Mouse (Mus musculus): ENCODE data around the gene Met. TPM values are rescaled to one million over a fixed set of nuclear protein-coding genes. Genes with fewer than 3 reads are reported as not detected.

The Met gene
- polyA plus RNA-seq, 1 experiment from 2014 or later: 0.95 TPM

DNA sequence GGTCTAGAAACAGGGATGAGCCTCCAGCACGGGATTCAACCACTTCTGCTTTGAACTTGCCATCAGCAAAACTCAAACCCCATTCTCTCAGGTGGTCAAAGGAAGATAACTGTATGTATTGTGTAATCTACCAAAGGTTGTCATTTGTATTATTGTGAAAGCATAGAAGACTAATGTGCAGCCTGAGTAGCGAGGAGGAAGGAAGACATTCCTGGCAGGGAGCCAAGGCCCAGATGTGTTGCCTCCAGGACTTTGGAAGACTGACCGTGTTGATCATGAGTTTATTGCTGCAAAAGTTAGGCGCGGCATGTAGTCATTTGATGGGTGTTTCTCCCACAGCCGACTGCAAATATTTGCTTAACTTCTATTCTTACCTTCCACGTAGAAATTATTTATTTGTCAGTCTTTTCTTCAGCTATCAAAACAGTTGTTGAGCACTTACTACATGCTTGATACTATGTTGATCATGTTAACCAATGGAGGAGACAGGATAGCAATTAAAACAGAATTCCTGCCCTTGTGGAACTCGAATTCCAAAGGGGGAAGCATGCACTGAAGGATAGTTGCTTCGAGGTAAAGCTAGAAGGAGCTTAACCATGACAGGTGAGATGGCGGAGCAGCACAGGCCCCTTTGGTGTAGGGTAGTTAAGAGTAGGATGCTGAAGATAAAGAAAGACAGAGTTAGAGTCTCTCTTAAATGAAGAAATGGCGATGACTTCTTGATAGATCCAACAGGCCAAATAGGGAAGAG is 132.3 kb downstream of the Met start:
- WGBS: 90% methylated on average over 11 of the region's 11 CpGs
- H3K9me3 ChIP-seq (replicated peaks): peaks cover 3% of the 10 kb centered on the region; the same call in 1 of the 2 replicates
- no peak for DNase-seq (ENCODE audit: low spot score)
- no peaks in the 10 kb centered on the region for H3K27me3 ChIP-seq (ENCODE audit: low read depth, poor library complexity, severe bottlenecking)
- no peaks in the 10 kb centered on the region for H3K36me3 ChIP-seq
- H3K4me1 ChIP-seq: no peaks in the 10 kb centered on the region
- no peak overlapping the region for H3K4me3 ChIP-seq
- no peak overlapping the region for H3K27ac ChIP-seq (replicated peaks)

- Histone ChIP-seq H3K27ac (replicated peaks) (no peak overlapping the region), H3K36me3 (no peaks in the 10 kb centered on the region), H3K27me3 (ENCODE audit: low read depth, poor library complexity, severe bottlenecking) (no peaks in the 10 kb centered on the region), H3K9me3 (replicated peaks) (no peaks in the 10 kb centered on the region; the same call in 1 of the 2 replicates), H3K4me3 (no peak overlapping the region), H3K4me1 (no peaks in the 10 kb centered on the region)
- 78% methylated on average over 5 of the region's 5 CpGs for WGBS
- no peak for DNase-seq (ENCODE audit: low spot score)
Observed at GRCm38 (mm10) chr6:17599373-17599772, 135.8 kb downstream of the Met start.

- H3K27me3 ChIP-seq (ENCODE audit: low read depth, poor library complexity, severe bottlenecking): no peaks in the 10 kb centered on the region
- H3K36me3 ChIP-seq: no peaks in the 10 kb centered on the region
- H3K4me1 ChIP-seq: no peaks in the 10 kb centered on the region
- H3K4me3 ChIP-seq: no peak overlapping the region
- H3K9me3 ChIP-seq (replicated peaks): no peaks in the 10 kb centered on the region; the same call in 1 of the 2 replicates
- no peak for DNase-seq (ENCODE audit: low spot score)
- no peak overlapping the region for H3K27ac ChIP-seq (replicated peaks)
- 62% methylated on average over 2 of the region's 2 CpGs for WGBS
Observed at GRCm38 (mm10) chr6:17601526-17601925, 137.9 kb downstream of the Met start.

GRCm38 (mm10) chr6:17606915-17607314 is 143.3 kb downstream of the Met start:
- no peak for DNase-seq (ENCODE audit: low spot score)
- H3K4me3 ChIP-seq: no peak overlapping the region
- H3K4me1 ChIP-seq: no peaks in the 10 kb centered on the region

GRCm38 (mm10) chr6:17611352-17612010 is 147.9 kb downstream of the Met start:
- Histone ChIP-seq H3K36me3 (no peaks in the 10 kb centered on the region), H3K27ac (replicated peaks) (no peak overlapping the region), H3K9me3 (replicated peaks) (no peaks in the 10 kb centered on the region), H3K4me1 (no peaks in the 10 kb centered on the region), H3K4me3 (no peak overlapping the region), H3K27me3 (ENCODE audit: low read depth, poor library complexity, severe bottlenecking) (no peaks in the 10 kb centered on the region)
- 90% methylated on average over 11 of the region's 11 CpGs for WGBS
- no peak for DNase-seq (ENCODE audit: low spot score)

More at GRCm38 (mm10) chr6:17606915-17607314, 143.3 kb downstream of the Met start:
- Histone ChIP-seq H3K36me3 (no peaks in the 10 kb centered on the region), H3K27me3 (ENCODE audit: low read depth, poor library complexity, severe bottlenecking) (no peaks in the 10 kb centered on the region), H3K9me3 (replicated peaks) (no peaks in the 10 kb centered on the region), H3K27ac (replicated peaks) (no peak overlapping the region)
- 88% methylated on average over 1 of the region's 1 CpGs for WGBS

DNA sequence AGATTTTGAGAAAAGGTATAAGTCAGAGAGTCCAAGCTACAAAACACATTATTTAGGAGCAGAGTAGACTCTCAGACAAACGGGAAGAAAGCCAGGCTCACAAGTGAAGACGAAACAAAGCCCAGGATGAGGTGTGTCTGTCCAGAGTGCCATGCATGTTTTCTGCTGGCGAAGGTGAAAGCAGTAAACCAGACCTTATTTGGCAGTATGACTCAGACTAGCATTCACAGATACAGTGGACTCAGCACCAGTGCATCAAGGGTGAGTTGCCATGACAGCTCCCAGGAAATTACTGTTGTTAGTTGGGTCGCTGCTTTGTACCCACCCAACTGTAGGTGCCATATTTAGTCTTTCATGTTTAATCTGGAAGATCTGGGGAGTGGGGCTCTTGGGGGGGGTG is 149.1 kb downstream of the Met start:
- DNase-seq (ENCODE audit: low spot score): no peak
- H3K4me1 ChIP-seq: no peaks in the 10 kb centered on the region
- no peaks in the 10 kb centered on the region for H3K27me3 ChIP-seq (ENCODE audit: low read depth, poor library complexity, severe bottlenecking)
- no peaks in the 10 kb centered on the region for H3K36me3 ChIP-seq
- 89% methylated on average over 4 of the region's 4 CpGs for WGBS
- H3K4me3 ChIP-seq: no peak overlapping the region
- no peaks in the 10 kb centered on the region for H3K9me3 ChIP-seq (replicated peaks)
- H3K27ac ChIP-seq (replicated peaks): no peak overlapping the region

- Histone ChIP-seq H3K4me3 (no peak overlapping the region), H3K4me1 (no peaks in the 10 kb centered on the region), H3K36me3 (no peaks in the 10 kb centered on the region), H3K27ac (replicated peaks) (no peak overlapping the region), H3K27me3 (ENCODE audit: low read depth, poor library complexity, severe bottlenecking) (no peaks in the 10 kb centered on the region), H3K9me3 (replicated peaks) (no peaks in the 10 kb centered on the region)
- WGBS: 91% methylated on average over 4 of the region's 4 CpGs
- DNase-seq (ENCODE audit: low spot score): no peak
Observed at GRCm38 (mm10) chr6:17620823-17621222, 157.2 kb downstream of the Met start.

- H3K4me1 ChIP-seq: no peaks in the 10 kb centered on the region
- no peaks in the 10 kb centered on the region for H3K9me3 ChIP-seq (replicated peaks)
- no peaks in the 10 kb centered on the region for H3K27me3 ChIP-seq (ENCODE audit: low read depth, poor library complexity, severe bottlenecking)
- no peaks in the 10 kb centered on the region for H3K36me3 ChIP-seq
- DNase-seq (ENCODE audit: low spot score): no peak
- 80% methylated on average over 3 of the region's 3 CpGs for WGBS
- H3K27ac ChIP-seq (replicated peaks): no peak overlapping the region
- H3K4me3 ChIP-seq: no peak overlapping the region
Observed at GRCm38 (mm10) chr6:17621436-17621835, 157.8 kb downstream of the Met start.

Other genes with a start within 250 kb of the Met start
- gene Cav2, start 182.6 kb upstream of the Met start, polyA plus RNA-seq (2016; fragmentation: Nextera tagmentation; extraction: Ambion mirVana): 5.0 and 5.4 TPM in 2 replicates
- 6.4 and 8.6 TPM in 2 replicates for gene Cav1, start 157.5 kb upstream of the Met start, polyA plus RNA-seq (2016; fragmentation: Nextera tagmentation; extraction: Ambion mirVana)
- 228 and 233 TPM in 2 replicates for gene Capza2, start 172.4 kb downstream of the Met start, polyA plus RNA-seq (2016; fragmentation: Nextera tagmentation; extraction: Ambion mirVana)
- 23.8 and 31.3 TPM in 2 replicates for gene St7, start 229.1 kb downstream of the Met start, polyA plus RNA-seq (2016; fragmentation: Nextera tagmentation; extraction: Ambion mirVana)